Mouse (Mus musculus): Measurements from ENCODE around the gene Anpep. TPM values are rescaled to one million over a fixed set of nuclear protein-coding genes. Genes with fewer than 3 reads are reported as not detected.

Anpep gene
- polyA plus RNA-seq, 1 experiment from 2014 or later, result 14.9 TPM

DNA sequence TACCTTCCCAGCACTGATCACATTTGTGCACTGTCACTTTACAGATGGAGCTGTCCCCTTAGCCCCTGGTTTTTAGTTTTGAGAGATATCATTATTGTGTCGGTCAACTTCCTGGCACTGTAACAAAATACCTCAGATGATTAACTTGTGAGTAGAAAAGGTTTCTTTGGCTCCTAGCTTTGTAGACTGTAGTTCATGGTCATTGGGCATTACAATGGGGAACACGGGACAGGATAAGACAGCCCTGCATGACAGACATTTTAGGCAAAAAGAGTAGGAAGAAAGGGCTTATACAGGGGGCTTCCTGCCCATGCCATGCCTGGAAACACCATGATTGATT, 78.4 kb downstream of the Anpep start:
- no peak for ATAC-seq (ENCODE audit: insufficient read depth)
- H3K4me3 ChIP-seq (replicated peaks), result no peak overlapping the region
- H3K4me2 ChIP-seq, result no peak overlapping the region
- no peaks in the 10 kb centered on the region for H3K36me3 ChIP-seq (replicated peaks)
- no peaks in the 10 kb centered on the region for H3K27me3 ChIP-seq
- 65% methylated on average over 2 of the region's 2 CpGs for WGBS (ENCODE audit: insufficient replicate concordance)
- peaks cover 13% of the 10 kb centered on the region; the same call in 1 of the 2 replicates for H3K4me1 ChIP-seq (replicated peaks)
- H3K27ac ChIP-seq (replicated peaks), result no peak overlapping the region
- no peak overlapping the region for H3K9ac ChIP-seq
- no peaks in the 10 kb centered on the region for H3K9me3 ChIP-seq (replicated peaks)

GRCm38 (mm10) chr7:79781826-79782515, 78.9 kb downstream of the Anpep start:
- Histone ChIP-seq H3K27ac (replicated peaks) (0 out of 2 replicates have a peak overlapping the region, but pooled peaks have one; percentile 48), H3K4me2 (no peak overlapping the region), H3K4me1 (replicated peaks) (peaks cover 13% of the 10 kb centered on the region; the same call in 1 of the 2 replicates), H3K9ac (no peak overlapping the region), H3K4me3 (replicated peaks) (no peak overlapping the region), H3K27me3 (no peaks in the 10 kb centered on the region), H3K36me3 (replicated peaks) (no peaks in the 10 kb centered on the region), H3K9me3 (replicated peaks) (no peaks in the 10 kb centered on the region)
- WGBS (ENCODE audit: insufficient replicate concordance), result 71% methylated on average over 11 of the region's 11 CpGs
- no peak for ATAC-seq (ENCODE audit: insufficient read depth)

- Histone ChIP-seq H3K4me1 (replicated peaks) (peaks cover 13% of the 10 kb centered on the region; the same call in 1 of the 2 replicates), H3K9me3 (replicated peaks) (no peaks in the 10 kb centered on the region), H3K36me3 (replicated peaks) (no peaks in the 10 kb centered on the region), H3K4me3 (replicated peaks) (peak overlapping the region; percentile 32), H3K4me2 (peak overlapping the region; percentile 59), H3K27me3 (no peaks in the 10 kb centered on the region), H3K9ac (no peak overlapping the region), H3K27ac (replicated peaks) (peak overlapping the region; percentile 69; the same call in 1 of the 2 replicates)
- WGBS (ENCODE audit: insufficient replicate concordance), result 18% methylated on average over 16 of the region's 16 CpGs
- peak; percentile 78 for ATAC-seq (ENCODE audit: insufficient read depth)
Measured at GRCm38 (mm10) chr7:79780647-79781626, 79.9 kb downstream of the Anpep start.

Other genes with a start within 250 kb of the Anpep start
- 0.24 TPM in 1 of 2 replicates, not detected in the other for gene Rhcg, start 243.4 kb downstream of the Anpep start, polyA plus RNA-seq (2015; fragmentation: Nextera tagmentation; extraction: Ambion mirVana)
- gene Ticrr, start 200.9 kb downstream of the Anpep start, polyA plus RNA-seq (2015; fragmentation: Nextera tagmentation; extraction: Ambion mirVana), result 6.3 and 7.5 TPM in 2 replicates
- gene Kif7, start 145.3 kb downstream of the Anpep start, polyA plus RNA-seq (2015; fragmentation: Nextera tagmentation; extraction: Ambion mirVana), result 0.32 and 0.35 TPM in 2 replicates
- gene Plin1, start 128.2 kb downstream of the Anpep start, polyA plus RNA-seq (2015; fragmentation: Nextera tagmentation; extraction: Ambion mirVana), result not detected in 2 replicates
- 3.4 and 3.8 TPM in 2 replicates for gene Pex11a, start 117.9 kb downstream of the Anpep start, polyA plus RNA-seq (2015; fragmentation: Nextera tagmentation; extraction: Ambion mirVana)
- gene Wdr93, start 117.9 kb downstream of the Anpep start, polyA plus RNA-seq (2015; fragmentation: Nextera tagmentation; extraction: Ambion mirVana), result 0.05 and 0.08 TPM in 2 replicates
- not detected in 2 replicates for gene Mesp1, start 67.3 kb downstream of the Anpep start, polyA plus RNA-seq (2015; fragmentation: Nextera tagmentation; extraction: Ambion mirVana)
- gene Mesp2, start 50.3 kb downstream of the Anpep start, polyA plus RNA-seq (2015; fragmentation: Nextera tagmentation; extraction: Ambion mirVana), result not detected in 2 replicates
- gene Ap3s2, start 59.6 kb upstream of the Anpep start, polyA plus RNA-seq (2015; fragmentation: Nextera tagmentation; extraction: Ambion mirVana), result 8.1 and 9.5 TPM in 2 replicates
- gene Arpin, start 74.3 kb upstream of the Anpep start, polyA plus RNA-seq (2015; fragmentation: Nextera tagmentation; extraction: Ambion mirVana), result 3.5 and 3.6 TPM in 2 replicates
- 5.6 and 7.4 TPM in 2 replicates for gene Zfp710, start 163.8 kb upstream of the Anpep start, polyA plus RNA-seq (2015; fragmentation: Nextera tagmentation; extraction: Ambion mirVana)